Mouse (Mus musculus): ENCODE measurements around the gene Stxbp6. TPM values are rescaled to one million over a fixed set of nuclear protein-coding genes. Genes with fewer than 3 reads are reported as not detected.

The Stxbp6 gene
- polyA plus RNA-seq, 1 experiment: not detected

DNA sequence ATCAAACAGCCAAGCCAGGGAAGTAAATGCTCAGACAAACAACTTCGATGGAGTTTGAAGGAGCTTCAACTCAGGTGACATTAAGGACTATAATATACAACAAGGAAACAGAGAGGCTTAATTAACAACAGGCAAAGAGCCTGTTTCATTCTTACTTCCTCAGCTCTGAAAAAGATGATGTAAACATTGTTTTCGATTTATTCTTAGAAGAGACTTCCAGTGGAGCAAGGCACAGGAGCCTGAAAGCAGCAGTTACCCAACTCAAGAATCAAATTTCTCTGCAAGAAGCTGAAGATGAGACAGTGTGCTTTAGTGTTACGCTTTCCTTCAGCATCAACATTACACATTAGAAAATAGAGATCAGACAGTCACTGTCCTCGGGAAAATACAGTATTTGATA lies 160.7 kb downstream of the Stxbp6 start:
- Histone ChIP-seq H3K36me3 (ENCODE audit: control insufficient read depth, insufficient read depth) (no peaks in the 10 kb centered on the region), H3K4me3 (no peak overlapping the region), H3ac (ENCODE audit: control insufficient read depth, insufficient read length) (no peak overlapping the region), H3K4me2 (ENCODE audit: low read depth) (no peak overlapping the region), H3K27me3 (ENCODE audit: control insufficient read depth, insufficient read depth, insufficient read length) (no peaks in the 10 kb centered on the region), H3K79me2 (ENCODE audit: control insufficient read depth, insufficient read depth) (no peaks in the 10 kb centered on the region)
- no peak for TF ChIP-seq MYOD1 (IDR thresholded peaks at IDR 0.05; ENCODE audit: control insufficient read depth in 1 of 3, insufficient read length in 2 of 3, low read depth in 2 of 3)
- TF ChIP-seq TCF12 (IDR thresholded peaks at IDR 0.05; ENCODE audit: insufficient read depth, poor library complexity, severe bottlenecking): no peak
- TF ChIP-seq MYOG (IDR thresholded peaks at IDR 0.05; ENCODE audit: control insufficient read depth in 1 of 3, insufficient read depth in 1 of 3, insufficient read length in 2 of 3, low read depth in 2 of 3): no peak
- no peak for TF ChIP-seq TCF3 (IDR thresholded peaks at IDR 0.05; ENCODE audit: insufficient read length, low read depth)
- no peak for TF ChIP-seq POLR2A (IDR thresholded peaks at IDR 0.05; ENCODE audit: insufficient read length, low read depth)
- TF ChIP-seq POLR2AphosphoS2 (IDR thresholded peaks at IDR 0.05; ENCODE audit: insufficient read length, low read depth): no peak

DNA sequence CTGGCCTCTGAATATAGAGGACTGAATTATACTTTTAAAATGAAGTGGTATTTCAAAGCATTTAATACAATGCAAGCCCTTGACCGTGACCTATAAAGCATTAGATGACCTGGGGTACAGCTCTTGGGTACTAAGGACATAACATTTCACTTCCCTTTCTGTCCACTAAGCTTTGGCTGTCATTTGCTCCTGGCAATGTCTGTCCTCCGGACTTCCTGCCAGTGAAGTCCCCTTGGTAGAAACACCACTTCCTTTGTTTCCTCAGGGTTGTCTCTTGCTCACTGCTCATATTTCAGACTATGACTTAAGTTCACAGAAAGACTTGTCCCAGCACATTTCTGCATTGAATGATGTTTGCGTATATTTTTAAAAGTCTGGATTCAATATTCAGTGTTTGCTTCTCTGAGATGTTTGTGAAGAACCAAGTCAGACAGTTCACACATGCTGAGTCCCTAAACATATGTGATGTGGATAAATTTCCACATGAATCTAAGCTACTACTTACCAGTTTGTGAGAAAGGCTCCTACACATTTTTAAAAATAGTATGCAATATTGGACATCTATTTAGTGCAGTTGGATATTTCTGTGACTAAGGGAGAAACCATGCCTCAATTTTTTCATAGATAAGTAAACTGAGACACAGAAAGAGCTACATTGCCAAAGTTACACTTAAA lies 166.3 kb downstream of the Stxbp6 start:
- H3K79me2 ChIP-seq (ENCODE audit: control insufficient read depth, insufficient read depth): no peaks in the 10 kb centered on the region
- H3K36me3 ChIP-seq (ENCODE audit: control insufficient read depth, insufficient read depth): no peaks in the 10 kb centered on the region
- H3K4me3 ChIP-seq: no peak overlapping the region
- H3K4me2 ChIP-seq (ENCODE audit: low read depth): no peak overlapping the region
- no peak overlapping the region for H3ac ChIP-seq (ENCODE audit: control insufficient read depth, insufficient read length)
- TF ChIP-seq E2F4 (IDR thresholded peaks at IDR 0.05; ENCODE audit: insufficient read depth) (no peak), SRF (IDR thresholded peaks at IDR 0.05; ENCODE audit: control insufficient read depth, insufficient read length, low read depth) (no peak), POLR2AphosphoS2 (IDR thresholded peaks at IDR 0.05; ENCODE audit: insufficient read length, low read depth) (no peak), TCF12 (IDR thresholded peaks at IDR 0.05; ENCODE audit: insufficient read depth, poor library complexity, severe bottlenecking) (no peak), CEBPB (IDR thresholded peaks at IDR 0.05; ENCODE audit: insufficient read depth, poor library complexity, severe bottlenecking) (no peak), MYOG (IDR thresholded peaks at IDR 0.05; ENCODE audit: control insufficient read depth in 1 of 3, insufficient read depth in 1 of 3, insufficient read length in 2 of 3, low read depth in 2 of 3) (no peak), USF1 (IDR thresholded peaks at IDR 0.05; ENCODE audit: low read depth) (no peak), MAX (IDR thresholded peaks at IDR 0.05; ENCODE audit: low read depth) (no peak), POLR2A (IDR thresholded peaks at IDR 0.05; ENCODE audit: insufficient read length, low read depth) (no peak), TCF3 (IDR thresholded peaks at IDR 0.05; ENCODE audit: insufficient read length, low read depth) (no peak), REST (IDR thresholded peaks at IDR 0.05; ENCODE audit: insufficient read depth, insufficient read length) (no peak), MYOD1 (IDR thresholded peaks at IDR 0.05; ENCODE audit: control insufficient read depth in 1 of 3, insufficient read length in 2 of 3, low read depth in 2 of 3) (no peak)
- no peaks in the 10 kb centered on the region for H3K27me3 ChIP-seq (ENCODE audit: control insufficient read depth, insufficient read depth, insufficient read length)

DNA sequence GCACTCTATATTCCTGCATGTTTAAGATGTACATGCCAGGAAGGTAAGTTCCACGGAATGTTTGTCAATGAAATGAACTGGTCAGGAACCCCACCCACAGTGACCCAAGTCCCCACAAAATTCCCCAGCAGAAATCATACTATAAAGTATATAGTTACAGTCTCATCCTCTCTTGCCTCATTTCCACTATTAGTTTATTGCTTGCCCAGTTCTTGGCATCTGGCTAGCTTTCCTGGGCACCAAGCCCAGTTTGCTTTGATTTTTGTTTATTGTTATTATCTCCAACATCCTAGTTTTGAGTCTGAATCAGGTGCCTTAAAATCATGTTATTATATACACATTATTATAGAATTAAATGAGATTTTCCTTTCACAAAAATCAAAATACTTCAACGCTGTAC lies 168.5 kb downstream of the Stxbp6 start:
- no peak overlapping the region for H3K4me2 ChIP-seq (ENCODE audit: low read depth)
- no peaks in the 10 kb centered on the region for H3K79me2 ChIP-seq (ENCODE audit: control insufficient read depth, insufficient read depth)
- no peak overlapping the region for H3K4me3 ChIP-seq
- TF ChIP-seq TCF12 (IDR thresholded peaks at IDR 0.05; ENCODE audit: insufficient read depth, poor library complexity, severe bottlenecking) (no peak), CEBPB (IDR thresholded peaks at IDR 0.05; ENCODE audit: insufficient read depth, poor library complexity, severe bottlenecking) (no peak)
- no peaks in the 10 kb centered on the region for H3K36me3 ChIP-seq (ENCODE audit: control insufficient read depth, insufficient read depth)
- H3K27me3 ChIP-seq (ENCODE audit: control insufficient read depth, insufficient read depth, insufficient read length): no peaks in the 10 kb centered on the region
- H3ac ChIP-seq (ENCODE audit: control insufficient read depth, insufficient read length): no peak overlapping the region

DNA sequence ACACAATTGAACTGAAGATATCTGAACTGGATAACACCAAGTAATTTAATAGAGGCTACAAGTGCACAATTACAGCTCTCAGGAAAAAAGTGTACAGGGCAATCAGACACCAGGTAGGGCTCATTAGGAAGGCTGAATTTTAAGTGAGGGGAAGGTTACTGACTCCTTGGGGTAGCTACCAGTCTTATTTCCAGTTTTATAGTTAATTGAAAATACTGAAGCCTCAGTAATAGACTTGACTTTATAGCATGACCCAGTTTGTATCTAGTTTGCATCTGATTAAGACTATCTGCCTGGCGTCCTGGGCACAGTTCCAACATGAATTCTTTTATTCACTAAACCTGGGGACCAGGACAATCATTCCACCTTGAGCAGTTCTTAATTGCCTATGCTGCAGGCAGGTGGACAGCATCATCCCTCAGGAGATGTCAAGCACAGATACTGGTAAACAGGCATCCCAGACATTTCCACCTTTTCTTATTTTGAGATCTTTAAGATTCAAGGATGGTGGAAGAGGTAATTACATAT lies 171.2 kb downstream of the Stxbp6 start:
- no peak overlapping the region for H3ac ChIP-seq (ENCODE audit: control insufficient read depth, insufficient read length)

DNA sequence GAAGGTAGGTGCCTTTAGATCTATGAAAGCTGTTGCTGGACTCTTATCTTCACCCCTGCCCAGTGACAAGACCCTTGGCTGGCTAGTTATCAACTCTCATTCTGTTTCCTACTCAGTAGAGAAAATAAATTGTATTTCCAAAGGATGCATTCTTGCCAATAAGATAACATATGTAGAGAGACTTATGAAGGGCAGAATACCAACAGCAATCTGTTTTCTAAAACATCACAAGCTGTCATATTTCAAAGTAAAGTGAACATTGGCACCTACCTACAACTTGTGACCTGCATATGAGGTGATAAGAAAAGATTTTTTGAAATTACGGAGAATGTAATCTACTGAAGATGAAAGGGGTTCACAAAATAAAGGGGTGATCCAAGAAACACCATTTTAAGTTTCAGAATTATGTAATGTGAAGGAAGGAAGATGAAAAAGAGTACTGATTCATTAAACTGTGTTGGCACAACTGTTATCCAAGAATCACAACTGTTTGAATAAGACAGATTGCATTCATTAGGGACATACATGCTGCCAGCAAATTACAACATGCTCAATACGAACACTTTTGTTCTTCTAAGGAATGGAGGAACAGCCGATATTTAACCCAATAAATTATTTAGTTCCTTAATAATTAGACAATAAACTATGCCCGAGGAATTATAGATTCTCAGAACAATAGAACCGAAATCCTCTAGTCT lies 175.2 kb downstream of the Stxbp6 start:
- Histone ChIP-seq H3ac (ENCODE audit: control insufficient read depth, insufficient read length) (no peak overlapping the region), H3K36me3 (ENCODE audit: control insufficient read depth, insufficient read depth) (no peaks in the 10 kb centered on the region), H3K27me3 (ENCODE audit: control insufficient read depth, insufficient read depth, insufficient read length) (no peaks in the 10 kb centered on the region), H3K4me3 (no peak overlapping the region), H3K79me2 (ENCODE audit: control insufficient read depth, insufficient read depth) (no peaks in the 10 kb centered on the region), H3K4me2 (ENCODE audit: low read depth) (no peak overlapping the region)
- TF ChIP-seq MYOD1 (IDR thresholded peaks at IDR 0.05; ENCODE audit: control insufficient read depth in 1 of 3, insufficient read length in 2 of 3, low read depth in 2 of 3) (no peak), E2F4 (IDR thresholded peaks at IDR 0.05; ENCODE audit: insufficient read depth) (no peak), POLR2AphosphoS2 (IDR thresholded peaks at IDR 0.05; ENCODE audit: insufficient read length, low read depth) (no peak), SRF (IDR thresholded peaks at IDR 0.05; ENCODE audit: control insufficient read depth, insufficient read length, low read depth) (no peak), POLR2A (IDR thresholded peaks at IDR 0.05; ENCODE audit: insufficient read length, low read depth) (no peak), USF1 (IDR thresholded peaks at IDR 0.05; ENCODE audit: low read depth) (no peak), REST (IDR thresholded peaks at IDR 0.05; ENCODE audit: insufficient read depth, insufficient read length) (no peak), CEBPB (IDR thresholded peaks at IDR 0.05; ENCODE audit: insufficient read depth, poor library complexity, severe bottlenecking) (no peak), MYOG (IDR thresholded peaks at IDR 0.05; ENCODE audit: control insufficient read depth in 1 of 3, insufficient read depth in 1 of 3, insufficient read length in 2 of 3, low read depth in 2 of 3) (no peak), TCF3 (IDR thresholded peaks at IDR 0.05; ENCODE audit: insufficient read length, low read depth) (no peak), TCF12 (IDR thresholded peaks at IDR 0.05; ENCODE audit: insufficient read depth, poor library complexity, severe bottlenecking) (no peak), MAX (IDR thresholded peaks at IDR 0.05; ENCODE audit: low read depth) (no peak)

More for the DNA sequence above, 171.2 kb downstream of the Stxbp6 start:
- Histone ChIP-seq H3K79me2 (ENCODE audit: control insufficient read depth, insufficient read depth) (no peaks in the 10 kb centered on the region), H3K4me2 (ENCODE audit: low read depth) (no peak overlapping the region), H3K4me3 (no peak overlapping the region), H3K27me3 (ENCODE audit: control insufficient read depth, insufficient read depth, insufficient read length) (no peaks in the 10 kb centered on the region), H3K36me3 (ENCODE audit: control insufficient read depth, insufficient read depth) (no peaks in the 10 kb centered on the region)
- TF ChIP-seq POLR2A (IDR thresholded peaks at IDR 0.05; ENCODE audit: insufficient read length, low read depth) (no peak), USF1 (IDR thresholded peaks at IDR 0.05; ENCODE audit: low read depth) (no peak), POLR2AphosphoS2 (IDR thresholded peaks at IDR 0.05; ENCODE audit: insufficient read length, low read depth) (no peak), MAX (IDR thresholded peaks at IDR 0.05; ENCODE audit: low read depth) (no peak), CEBPB (IDR thresholded peaks at IDR 0.05; ENCODE audit: insufficient read depth, poor library complexity, severe bottlenecking) (no peak)
